Mouse (Mus musculus) granulocyte monocyte progenitor cell, adult 5-6 weeks (primary cell): Measurements from ENCODE around the gene Ppp6r3. TPM values are rescaled to one million over a fixed set of nuclear protein-coding genes. Genes with fewer than 3 reads are reported as not detected.
"Not testable (repeated sequence)": the region's sequence is repeated elsewhere in the genome, so short reads cannot be mapped to it uniquely, and the experiment has no call there.

Experiments used
- ATAC-seq: replicated peaks from 2 replicates; pipeline ENCODE4 v1.8.0; 2016; ENCODE audit warnings: mild to moderate bottlenecking, moderate TSS enrichment, inconsistent platforms; ENCODE audit not compliant: poor library complexity, severe bottlenecking
- total RNA-seq, 2 experiments: library from RNA; stranded (forward) in 1 of 2; stranded (reverse) in 1 of 2; fragments of 200-712, 200-1000 nt in 1 of 2; fragments of >200 nt in 1 of 2; fragmentation: Nextera tagmentation in 1 of 2; gene quantifications; 2 replicates each; pipeline ENCODE4 v1.2.3; 2014 to 2017

The Ppp6r3 gene
- total RNA-seq, 2 experiments from 2014 or later = 97.9 to 106 TPM

- ATAC-seq = not testable (repeated sequence)
Measured at GRCm38 (mm10) chr19:3533266-3533966, 42.1 kb downstream of the Ppp6r3 start.

GRCm38 (mm10) chr19:3532717-3533260 lies 42.8 kb downstream of the Ppp6r3 start:
- no peak for ATAC-seq

GRCm38 (mm10) chr19:3529781-3530180 lies 45.8 kb downstream of the Ppp6r3 start:
- ATAC-seq = no peak

- ATAC-seq = no peak
Measured at GRCm38 (mm10) chr19:3528646-3529045, 46.9 kb downstream of the Ppp6r3 start.

- ATAC-seq = no peak
Measured at GRCm38 (mm10) chr19:3527531-3527930, 48.0 kb downstream of the Ppp6r3 start.

GRCm38 (mm10) chr19:3519471-3520169 lies 55.9 kb downstream of the Ppp6r3 start:
- ATAC-seq = no peak

GRCm38 (mm10) chr19:3497216-3497615 lies 78.3 kb downstream of the Ppp6r3 start:
- ATAC-seq = no peak

GRCm38 (mm10) chr19:3489826-3490225 lies 85.7 kb downstream of the Ppp6r3 start:
- no peak for ATAC-seq

GRCm38 (mm10) chr19:3482831-3483230 lies 92.7 kb downstream of the Ppp6r3 start:
- no peak for ATAC-seq

- ATAC-seq = no peak
Measured at GRCm38 (mm10) chr19:3480101-3480500, 95.4 kb downstream of the Ppp6r3 start.

- ATAC-seq = no peak
Measured at GRCm38 (mm10) chr19:3476996-3477395, 98.6 kb downstream of the Ppp6r3 start.

- no peak for ATAC-seq
Measured at GRCm38 (mm10) chr19:3471218-3471617, 104.3 kb downstream of the Ppp6r3 start.

GRCm38 (mm10) chr19:3467574-3467973 lies 108.0 kb downstream of the Ppp6r3 start:
- ATAC-seq = no peak

- ATAC-seq = no peak
Measured at GRCm38 (mm10) chr19:3459986-3460385, 115.6 kb downstream of the Ppp6r3 start.

- no peak for ATAC-seq
Measured at GRCm38 (mm10) chr19:3458331-3459099, 117.0 kb downstream of the Ppp6r3 start.

GRCm38 (mm10) chr19:3457700-3458099 lies 117.8 kb downstream of the Ppp6r3 start:
- ATAC-seq = no peak

GRCm38 (mm10) chr19:3451649-3452048 lies 123.9 kb downstream of the Ppp6r3 start:
- peak; percentile 33 for ATAC-seq

- peak; percentile 56 for ATAC-seq
Measured at GRCm38 (mm10) chr19:3451170-3451569, 124.4 kb downstream of the Ppp6r3 start.

GRCm38 (mm10) chr19:3450714-3451113 lies 124.8 kb downstream of the Ppp6r3 start:
- no peak for ATAC-seq

- ATAC-seq = no peak
Measured at GRCm38 (mm10) chr19:3449248-3449647, 126.3 kb downstream of the Ppp6r3 start.

GRCm38 (mm10) chr19:3447348-3447747 lies 128.2 kb downstream of the Ppp6r3 start:
- ATAC-seq = no peak
